Mouse (Mus musculus) heart, embryonic 14.5 days (tissue): Measurements from ENCODE around the gene Zfand2a. TPM values are rescaled to one million over a fixed set of nuclear protein-coding genes. Genes with fewer than 3 reads are reported as not detected.

Experiments
- ATAC-seq: fragments of 200-750 bp; cut with Nextera tagmentation; 2 replicates; pipeline ENCODE4 v1.8.0; 2017; ENCODE audit warnings: low read depth, moderate TSS enrichment; ENCODE audit not compliant: insufficient number of reproducible peaks, insufficient read depth, low FRiP score
- H3K27ac ChIP-seq, 2 experiments: fragments of 200-500 bp in 1 of 2; fragments of 300-500 bp in 1 of 2; sonication (generic) in 1 of 2; replicated peaks in 1 of 2; 2 replicates each; pipeline ENCODE4 v1.5.1; 2012 to 2014; ENCODE audit warnings: low read depth in 2 of 2, low read length in 2 of 2, control low read depth in 1 of 2, mild to moderate bottlenecking in 1 of 2, mixed read lengths in 1 of 2; ENCODE audit not compliant: control insufficient read depth in 1 of 2, insufficient read depth in 1 of 2
- H3K27me3 ChIP-seq: fragments of 300-500 bp; sonication (generic); 2 replicates; pipeline ENCODE4 v1.6.1; 2014; ENCODE audit warnings: mild to moderate bottlenecking, low read length, control low read depth; ENCODE audit not compliant: control insufficient read depth, insufficient read depth
- H3K36me3 ChIP-seq: fragments of 300-500 bp; sonication (generic); 2 replicates; pipeline ENCODE4 v1.6.1; 2014; ENCODE audit warnings: mild to moderate bottlenecking, control low read depth, low read length, mixed read lengths; ENCODE audit not compliant: control insufficient read depth, insufficient read depth
- H3K4me1 ChIP-seq, 2 experiments: fragments of 200-500 bp in 1 of 2; fragments of 300-500 bp in 1 of 2; sonication (generic) in 1 of 2; 2 replicates each; pipeline ENCODE4 v1.6.1; 2012 to 2014; ENCODE audit warnings: low read length in 2 of 2, control low read depth in 1 of 2, mixed read lengths in 1 of 2; ENCODE audit not compliant: control insufficient read depth in 2 of 2, insufficient read depth in 2 of 2
- H3K4me2 ChIP-seq: fragments of 300-500 bp; sonication (generic); 2 replicates; pipeline ENCODE4 v1.6.1; 2014; ENCODE audit warnings: mild to moderate bottlenecking, low read length
- H3K4me3 ChIP-seq, 2 experiments: fragments of 200-500 bp in 1 of 2; fragments of 300-500 bp in 1 of 2; sonication (generic) in 1 of 2; 2 replicates each; pipeline ENCODE4 v1.5.1; 2012 to 2014; ENCODE audit warnings: low read length in 2 of 2, mild to moderate bottlenecking in 2 of 2, control low read depth in 1 of 2, low read depth in 1 of 2, moderate library complexity in 1 of 2; ENCODE audit not compliant: control insufficient read depth in 1 of 2, insufficient read depth in 1 of 2
- H3K9ac ChIP-seq: fragments of 300-500 bp; sonication (generic); 2 replicates; pipeline ENCODE4 v1.6.1; 2014; ENCODE audit warnings: mild to moderate bottlenecking, low read length
- H3K9me3 ChIP-seq: fragments of 300-500 bp; sonication (generic); 2 replicates; pipeline ENCODE4 v1.6.1; 2016; ENCODE audit warnings: low read length, control low read depth; ENCODE audit not compliant: control insufficient read depth
- WGBS: fragments of 180-500 bp; shearing (Covaris S2); extraction: QIAGEN DNeasy Blood & Tissue Kit; methylation state at CpG from one replicate; pipeline ENCODE4 v1.1.7; 2014; 5-methylcytosine and 5-hydroxymethylcytosine counted together
- polyA plus RNA-seq: library from polyadenylated mRNA; unstranded; fragments of >200 nt; fragmentation: Nextera tagmentation; extraction: Ambion mirVana; gene quantifications from 2 replicates; pipeline ENCODE4 v1.2.1, GENCODE M21; 2014

Zfand2a gene
- polyA plus RNA-seq, result 5.9 and 7.0 TPM in 2 replicates

DNA sequence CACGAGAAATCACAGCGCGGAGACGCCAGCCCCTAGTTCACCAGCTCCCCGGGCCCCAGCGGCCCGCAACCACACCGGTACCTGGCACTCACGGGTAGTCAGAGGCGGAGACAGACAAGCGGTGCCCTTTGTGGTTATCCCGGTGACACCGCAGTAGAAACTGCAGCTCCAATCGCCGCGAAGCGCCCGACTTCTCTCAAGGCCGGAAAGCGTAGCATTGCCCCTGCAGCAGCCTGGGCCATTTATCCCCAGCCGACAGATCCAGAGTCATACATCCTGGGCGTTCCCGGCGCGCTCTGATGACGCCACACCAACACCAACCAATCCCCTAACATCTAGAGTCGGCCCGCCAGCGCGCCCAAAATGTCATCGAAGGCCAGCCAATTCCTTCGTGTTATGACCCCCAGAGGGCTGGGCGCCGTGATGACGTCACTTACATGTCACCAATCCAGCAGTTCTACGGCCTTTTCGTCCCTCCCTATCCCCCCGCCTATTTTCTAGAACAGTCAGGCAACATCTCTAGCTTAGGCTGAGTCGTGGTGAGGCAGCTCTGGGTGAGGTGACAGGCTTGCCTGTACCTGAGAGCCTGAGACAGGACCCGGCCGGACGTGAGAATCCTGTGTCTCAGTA is at the start of gene Zfand2a:
Zfand2a (minus strand) TSS at position 365 of the 630 bp plus-strand sequence.
- under 1% methylated on average over 42 of the region's 42 CpGs for WGBS
- peak; percentile 94 for ATAC-seq

GRCm38 (mm10) chr5:139528851-139529250 is 44.5 kb upstream of the Zfand2a start:
- WGBS, result 59% methylated on average over 7 of the region's 7 CpGs
- Histone ChIP-seq H3K4me1 (no peaks in the 10 kb centered on the region; a peak in 1 of 4 replicates), H3K4me3 (no peak overlapping the region), H3K27ac (no peak overlapping the region), H3K36me3 (no peaks in the 10 kb centered on the region), H3K4me2 (no peak overlapping the region), H3K9me3 (no peaks in the 10 kb centered on the region), H3K9ac (no peak overlapping the region), H3K27me3 (peaks cover 39% of the 10 kb centered on the region)
- no peak for ATAC-seq

More for the DNA sequence above, at the start of gene Zfand2a:
- peaks cover 2 to 8% of the 10 kb centered on the region in 2 experiments for H3K4me1 ChIP-seq
- peak within 1 kb of the TSS; percentile 90 to 93 for H3K4me3 ChIP-seq
- H3K9me3 ChIP-seq, result peaks cover 3% of the 10 kb centered on the region; the same call in 1 of the 2 replicates
- peak within 1 kb of the TSS; percentile 94 for H3K4me2 ChIP-seq
- peak within 1 kb of the TSS; percentile 69 to 76 for H3K27ac ChIP-seq
- peaks cover 33% of the 10 kb centered on the region for H3K36me3 ChIP-seq
- H3K27me3 ChIP-seq, result no peaks in the 10 kb centered on the region
- peak within 1 kb of the TSS; percentile 82 for H3K9ac ChIP-seq

- H3K36me3 ChIP-seq, result no peaks in the 10 kb centered on the region
- 0 out of 2 replicates have a peak, but pooled peaks cover 3% of the 10 kb centered on the region for H3K27me3 ChIP-seq
- ATAC-seq, result no peak
- no peak overlapping the region for H3K4me2 ChIP-seq
- H3K4me3 ChIP-seq, result no peak overlapping the region
- no peaks in the 10 kb centered on the region for H3K9me3 ChIP-seq
- H3K9ac ChIP-seq, result no peak overlapping the region
- 56% methylated on average over 10 of the region's 10 CpGs for WGBS
- H3K27ac ChIP-seq, result peak overlapping the region in 1 of 2 experiments; percentile 89; a peak in 1 of 4 replicates
- peaks cover 21 to 26% of the 10 kb centered on the region in 2 experiments for H3K4me1 ChIP-seq
Observed at GRCm38 (mm10) chr5:139521987-139522386, 37.6 kb upstream of the Zfand2a start.

DNA sequence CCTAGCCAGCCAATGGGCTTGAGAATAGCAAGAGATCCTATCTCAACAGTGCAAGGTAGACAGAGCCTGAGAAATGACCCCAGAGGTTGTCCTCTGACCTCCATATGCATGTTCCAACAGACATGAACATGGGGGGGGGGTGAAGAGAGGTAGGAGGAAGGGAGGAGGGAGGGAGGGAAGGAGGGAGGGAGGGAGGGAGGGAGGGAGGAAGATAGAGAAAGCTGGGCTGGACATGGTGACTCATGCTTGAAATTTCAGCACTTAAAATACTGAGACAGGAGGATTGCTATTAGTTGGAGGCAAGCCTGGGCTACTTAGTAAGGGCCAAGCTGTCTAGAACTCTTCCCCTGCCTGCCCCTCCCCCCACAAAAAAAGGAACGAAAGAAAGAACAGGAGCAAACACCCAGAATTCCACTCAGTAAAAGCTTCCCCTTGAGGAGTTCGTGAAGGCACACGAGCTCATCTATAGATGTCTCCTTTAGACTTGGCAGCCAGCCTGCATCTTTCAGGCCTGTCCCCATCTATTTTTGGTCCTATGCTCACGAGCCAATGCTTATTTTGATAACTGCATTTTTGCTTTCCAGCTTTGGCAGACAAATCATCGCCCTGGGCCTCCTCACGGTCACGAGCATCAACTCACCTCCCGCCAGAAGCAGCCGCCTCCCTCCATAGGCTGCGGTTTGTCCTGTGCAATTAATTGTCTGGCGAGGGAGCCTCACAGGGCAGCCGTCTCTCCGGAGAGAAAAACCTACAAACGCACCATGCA is 35.9 kb upstream of the Zfand2a start:
- Histone ChIP-seq H3K4me1 (peaks cover 25 to 31% of the 10 kb centered on the region in 2 experiments), H3K36me3 (no peaks in the 10 kb centered on the region), H3K9ac (no peak overlapping the region), H3K4me2 (peak overlapping the region; percentile 39), H3K27ac (peak overlapping the region; percentile 88 to 89), H3K27me3 (no peaks in the 10 kb centered on the region), H3K9me3 (no peaks in the 10 kb centered on the region), H3K4me3 (no peak overlapping the region)
- WGBS, result 12% methylated on average over 14 of the region's 14 CpGs
- ATAC-seq, result peak; percentile 83

DNA sequence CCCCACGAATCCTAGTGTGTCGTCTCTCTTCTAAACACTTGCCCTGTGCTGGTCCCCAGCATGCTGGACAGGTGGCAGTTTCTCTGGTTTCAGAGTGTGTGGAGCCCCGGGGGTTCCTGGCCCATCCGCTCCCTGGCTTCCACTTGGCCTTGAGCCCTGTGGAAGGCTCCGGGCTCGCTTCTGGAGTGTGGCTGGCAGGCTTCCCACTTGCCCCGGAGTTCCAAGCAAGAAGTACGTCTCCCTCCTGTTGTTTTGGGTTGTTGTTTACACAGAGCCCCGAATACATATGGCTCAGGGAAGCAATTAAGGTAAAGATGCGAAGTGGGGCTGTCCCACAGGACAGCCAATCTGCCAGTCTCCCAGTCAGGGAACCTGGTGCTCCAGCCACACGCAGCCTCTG is 31.9 kb upstream of the Zfand2a start:
- Histone ChIP-seq H3K4me2 (peak overlapping the region; percentile 40), H3K9me3 (no peaks in the 10 kb centered on the region), H3K4me1 (peaks cover 17 to 22% of the 10 kb centered on the region in 2 experiments), H3K27ac (no peak overlapping the region), H3K4me3 (no peak overlapping the region), H3K9ac (no peak overlapping the region), H3K36me3 (no peaks in the 10 kb centered on the region), H3K27me3 (no peaks in the 10 kb centered on the region)
- no peak for ATAC-seq
- WGBS, result 26% methylated on average over 11 of the region's 11 CpGs

DNA sequence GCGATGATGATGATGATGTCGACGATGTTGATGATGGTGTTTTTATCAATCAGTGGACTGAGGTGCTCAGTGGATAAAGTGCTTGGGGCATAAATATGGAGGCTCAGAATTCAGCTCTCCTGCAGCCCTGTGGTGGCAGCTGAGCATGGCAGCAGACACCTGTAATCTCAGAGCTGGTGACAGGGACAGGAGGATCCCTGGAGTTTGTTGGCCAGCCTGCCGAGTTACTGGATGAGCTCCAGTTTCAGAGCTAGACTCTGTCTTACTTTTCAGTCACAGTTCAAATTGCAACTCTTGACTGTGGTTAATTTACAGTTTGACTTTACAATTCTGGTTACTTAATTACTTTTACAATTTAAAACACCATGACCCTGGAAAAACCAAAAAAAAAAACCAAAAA is 27.9 kb upstream of the Zfand2a start:
- H3K27me3 ChIP-seq, result peaks cover 19% of the 10 kb centered on the region
- no peak overlapping the region for H3K4me2 ChIP-seq
- ATAC-seq, result no peak
- no peaks in the 10 kb centered on the region for H3K9me3 ChIP-seq
- H3K9ac ChIP-seq, result no peak overlapping the region
- H3K4me3 ChIP-seq, result no peak overlapping the region
- H3K27ac ChIP-seq, result no peak overlapping the region
- peaks cover 3 to 5% of the 10 kb centered on the region in 2 experiments; a peak in 1 of 4 replicates for H3K4me1 ChIP-seq
- 80% methylated on average over 4 of the region's 4 CpGs for WGBS
- no peaks in the 10 kb centered on the region for H3K36me3 ChIP-seq

DNA sequence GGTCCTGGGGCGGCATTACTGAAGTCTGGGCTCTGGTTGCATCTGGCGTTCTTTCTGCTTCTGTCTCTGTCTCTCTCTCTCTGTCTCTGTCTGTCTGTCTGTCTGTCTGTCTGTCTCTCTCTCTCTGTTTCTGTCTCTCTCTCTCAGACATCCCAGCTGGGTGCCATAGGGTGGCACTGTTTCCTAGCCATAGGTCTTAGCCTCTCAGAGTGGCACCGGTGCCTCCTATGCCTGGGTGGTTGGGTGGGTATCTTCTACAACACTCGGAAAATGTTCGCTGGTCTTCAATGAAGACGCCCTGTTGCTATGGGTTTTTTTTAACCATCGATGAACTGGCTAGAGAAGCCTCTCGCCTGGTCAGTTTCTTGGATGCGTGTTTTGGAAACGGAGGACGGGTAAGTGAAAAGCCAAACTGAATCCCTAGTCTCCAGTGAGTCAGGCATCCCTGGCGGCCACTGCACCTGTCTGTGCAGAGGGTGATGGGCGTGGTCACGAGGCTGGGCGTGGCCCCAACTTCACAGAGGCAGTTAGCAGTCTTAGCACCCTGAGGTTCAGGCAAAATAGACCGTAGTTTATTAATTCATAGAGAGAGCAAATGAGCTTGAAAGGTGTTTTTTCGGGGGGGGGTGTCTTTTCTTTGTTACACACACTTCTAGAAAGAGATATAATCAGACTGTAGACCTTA is 26.5 kb upstream of the Zfand2a start:
- ATAC-seq, result no peak
- Histone ChIP-seq H3K36me3 (no peaks in the 10 kb centered on the region), H3K27me3 (peaks cover 24% of the 10 kb centered on the region), H3K4me2 (no peak overlapping the region; the same call in 1 of the 2 replicates), H3K9me3 (no peaks in the 10 kb centered on the region), H3K4me3 (no peak overlapping the region), H3K9ac (no peak overlapping the region), H3K27ac (no peak overlapping the region), H3K4me1 (no peaks in the 10 kb centered on the region; a peak in 1 of 4 replicates)
- 13% methylated on average over 17 of the region's 17 CpGs for WGBS
